27 mouse cellular contexts compared by ENCODE assay signal in the genomic region with DNA sequence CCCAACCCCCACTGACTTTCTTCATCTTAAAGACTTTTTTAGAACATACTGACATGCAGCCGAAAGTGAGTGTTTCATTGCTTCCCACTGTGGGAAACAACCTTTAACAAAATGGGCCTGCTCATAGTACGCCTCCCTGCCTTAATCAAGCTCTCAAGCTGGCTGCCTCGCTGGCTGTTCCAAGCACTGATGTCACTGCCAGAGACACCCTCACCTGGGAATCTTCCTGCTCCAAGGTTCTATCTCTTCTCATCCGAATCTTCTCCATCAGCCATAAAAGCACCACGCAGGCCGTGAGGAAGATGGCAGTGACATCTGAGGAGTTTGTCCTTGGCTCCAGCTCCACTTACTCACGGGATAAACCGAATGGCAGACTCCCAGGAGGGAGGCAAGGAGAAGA.
DNase-seq lines count a peak whose midpoint lies in the region; ATAC-seq and TF ChIP-seq lines count a peak whose summit lies in the region.
"Had no signal": no experiment of that assay in that cellular context is flagged by ENCODE, and none has a peak within 500 bp of the region (broad histone marks: within the 10 kb centered on the region; RNA-seq: fewer than 3 reads in every experiment).

No protein-coding gene starts in this region.

- TF ChIP-seq CTCF in layer of hippocampus, adult 2 months (conservative IDR thresholded peaks at IDR 0.05) = no peak

- WGBS in midbrain, embryonic 16.5 days = 79% methylated on average over 8 of the region's 8 CpGs

- H3K27ac ChIP-seq in layer of hippocampus, adult 2 months = peak overlapping the region; percentile 90
- H3K27ac ChIP-seq in midbrain, embryonic 16.5 days (ENCODE audit: low read length) = no peak overlapping the region
- H3K27ac ChIP-seq: forebrain, embryonic 13.5 days; heart, embryonic 10.5 days; heart, embryonic 15.5 days; kidney, embryonic 15.5 days; liver, embryonic 12.5 days; neural tube, embryonic 13.5 days; stomach, postnatal 0 days had no signal

- no peak for ATAC-seq in cerebellum, adult (ENCODE audit: insufficient number of reproducible peaks, low FRiP score, low TSS enrichment)
- ATAC-seq in midbrain, embryonic 16.5 days = no peak
- ATAC-seq: forebrain, embryonic 13.5 days; hindbrain, embryonic 16.5 days; liver, embryonic 12.5 days; liver, postnatal 0 days had no signal

- H3K4me1 ChIP-seq in midbrain, embryonic 16.5 days (ENCODE audit: control insufficient read depth, insufficient read depth, low read length) = peaks cover 13% of the 10 kb centered on the region
- H3K4me1 ChIP-seq: liver, embryonic 12.5 days had no signal

- no peaks in the 10 kb centered on the region for H3K9me3 ChIP-seq in midbrain, embryonic 16.5 days (replicated peaks; ENCODE audit: control insufficient read depth, low read length, poor library complexity, severe bottlenecking)
- H3K9me3 ChIP-seq: forebrain, embryonic 13.5 days; heart, embryonic 10.5 days; heart, embryonic 15.5 days; kidney, embryonic 15.5 days; liver, embryonic 12.5 days; neural tube, embryonic 13.5 days had no signal

- H3K4me2 ChIP-seq in midbrain, embryonic 16.5 days (ENCODE audit: low read length) = no peak overlapping the region
- H3K4me2 ChIP-seq: heart, embryonic 15.5 days; kidney, embryonic 15.5 days; liver, embryonic 12.5 days; midbrain, embryonic 11.5 days; neural tube, embryonic 13.5 days had no signal

- DNase-seq in cerebellum, adult 11-12 months = peak; percentile 70
- DNase-seq in layer of hippocampus, adult 2 months (ENCODE audit: low spot score in 2 of 2) = no peak
- no peak for DNase-seq in layer of hippocampus, postnatal 25 days (ENCODE audit: extremely low spot score in 1 of 2, low spot score in 1 of 2)
- peak; percentile 53 for DNase-seq in right cerebral cortex, postnatal 25 days
- no peak for DNase-seq in right cerebral cortex, adult 2 months (ENCODE audit: low spot score in 2 of 2)
- DNase-seq: adrenal gland, postnatal 10 days; gastrocnemius, postnatal 25 days; heart, adult 11 months; kidney, adult 18-20 months; kidney, postnatal 25 days; left cerebral cortex, postnatal 4 days; liver, postnatal 0 days; lung, postnatal 36 days; thymus, adult 18-20 months; thymus, postnatal 36 days had no signal

- H3K4me3 ChIP-seq in layer of hippocampus, adult 2 months = no peak overlapping the region; the same call in 1 of the 2 replicates
- H3K4me3 ChIP-seq in midbrain, embryonic 16.5 days (ENCODE audit: low read depth, low read length) = no peak overlapping the region
- H3K4me3 ChIP-seq: forebrain, embryonic 13.5 days; heart, embryonic 10.5 days; heart, embryonic 15.5 days; kidney, embryonic 15.5 days; liver, embryonic 12.5 days; neural tube, embryonic 13.5 days had no signal

- H3K36me3 ChIP-seq in midbrain, embryonic 16.5 days (ENCODE audit: control insufficient read depth, insufficient read depth, low read length) = no peaks in the 10 kb centered on the region
- H3K36me3 ChIP-seq: G1E; heart, embryonic 10.5 days; heart, embryonic 15.5 days; kidney, embryonic 15.5 days; liver, embryonic 12.5 days; neural tube, embryonic 13.5 days had no signal

- no peaks in the 10 kb centered on the region for H3K27me3 ChIP-seq in midbrain, embryonic 16.5 days (ENCODE audit: control insufficient read depth, insufficient read depth, low read depth, low read length)
- H3K27me3 ChIP-seq: forebrain, embryonic 13.5 days; heart, embryonic 15.5 days; kidney, embryonic 15.5 days; liver, embryonic 12.5 days; neural tube, embryonic 13.5 days had no signal

- no peak overlapping the region for H3K9ac ChIP-seq in midbrain, embryonic 16.5 days (ENCODE audit: low read depth, low read length)
- H3K9ac ChIP-seq: forebrain, embryonic 13.5 days; heart, embryonic 15.5 days; kidney, embryonic 15.5 days; liver, embryonic 12.5 days; liver, postnatal 0 days; neural tube, embryonic 13.5 days had no signal

Comparison
In these comparisons a context has a peak if more than half of its experiments do, and no peak if none do; other contexts are left out.
1. DNase-seq: peak in cerebellum, adult 11-12 months (single experiment) and right cerebral cortex, postnatal 25 days (single experiment); none in layer of hippocampus, adult 2 months (0 of 2), layer of hippocampus, postnatal 25 days (0 of 2) and right cerebral cortex, adult 2 months (0 of 2).